Mouse (Mus musculus): ENCODE measurements around the gene Nudt15.

DNA sequence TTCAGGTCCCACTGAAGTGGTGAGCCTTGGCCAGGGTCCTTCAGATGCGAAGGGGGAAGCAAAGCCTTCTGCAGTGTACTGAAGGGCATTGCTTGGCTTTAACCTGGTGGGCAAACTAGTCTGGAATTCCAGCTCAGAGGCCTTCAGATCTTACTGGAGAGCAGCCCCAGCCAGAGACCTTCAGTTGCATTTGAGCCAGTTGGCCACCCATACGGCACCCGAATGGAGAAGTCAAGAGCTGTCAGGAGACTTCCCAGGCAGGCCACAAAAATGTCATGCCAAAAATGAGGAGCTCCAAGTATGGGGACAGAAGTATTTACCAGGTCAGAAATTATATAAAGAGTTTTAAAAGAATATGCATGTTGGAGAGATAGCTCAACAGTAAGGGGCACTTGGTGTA, at the start of gene Nudt15:
- TF ChIP-seq CTCF (IDR thresholded peaks at IDR 0.05; ENCODE audit: insufficient read depth, low read depth, low read length), result no peak
- no peak for TF ChIP-seq POLR2A (IDR thresholded peaks at IDR 0.05; ENCODE audit: insufficient read depth, low read depth, low read length)
